Mouse (Mus musculus): ENCODE results near the gene Robo4. TPM values are rescaled to one million over a fixed set of nuclear protein-coding genes. Genes with fewer than 3 reads are reported as not detected.

The Robo4 gene
- polyA plus RNA-seq, 1 experiment, result 25.4 TPM

DNA sequence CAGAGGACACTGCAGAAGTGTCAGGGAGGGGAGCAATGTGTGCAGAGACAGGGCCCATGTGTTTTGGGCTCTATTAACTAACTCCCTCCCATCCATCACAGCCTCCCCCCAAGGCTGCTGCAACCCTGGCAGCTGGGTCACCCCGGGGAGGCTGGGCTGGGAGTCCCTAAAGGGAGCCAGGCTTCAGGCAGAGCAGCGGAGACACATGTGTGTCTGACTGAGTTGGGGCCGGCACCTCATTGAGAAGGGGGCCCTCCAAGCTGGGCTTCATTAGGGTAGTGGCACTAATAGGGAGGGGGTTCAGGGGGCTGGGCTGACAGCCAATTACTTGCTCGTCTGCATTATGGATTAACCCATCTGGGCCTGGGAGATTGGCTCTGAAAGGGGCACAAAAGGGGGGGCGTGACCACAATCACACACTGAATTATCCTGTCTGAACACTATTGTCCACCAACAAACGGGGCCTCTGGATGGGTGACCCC, 52.4 kb downstream of the Robo4 start:
- H3K27me3 ChIP-seq (replicated peaks; ENCODE audit: control insufficient read depth, insufficient read depth, low read length), result no peaks in the 10 kb centered on the region; the same call in none of the 2 replicates
- 0 out of 2 replicates have a peak, but pooled peaks cover 3% of the 10 kb centered on the region for H3K4me1 ChIP-seq (ENCODE audit: control insufficient read depth, insufficient read depth, low read length)
- DNase-seq, result no peak
- H3K27ac ChIP-seq (ENCODE audit: insufficient read depth, low read depth, low read length), result no peak overlapping the region
- no peak overlapping the region for H3K4me3 ChIP-seq (ENCODE audit: insufficient read depth, low read depth, low read length)
- no peak for TF ChIP-seq CTCF (conservative IDR thresholded peaks at IDR 0.05; ENCODE audit: insufficient read depth, insufficient read length, low read depth, low read length)
- no peak for TF ChIP-seq POLR2A (IDR thresholded peaks at IDR 0.05; ENCODE audit: low read depth, low read length)
- no peaks in the 10 kb centered on the region for H3K36me3 ChIP-seq (ENCODE audit: control insufficient read depth, insufficient read depth, low read length)
- WGBS, result 50% methylated on average over 6 of the region's 6 CpGs

- no peak overlapping the region for H3K27ac ChIP-seq (ENCODE audit: insufficient read depth, low read depth, low read length)
- WGBS, result 64% methylated on average over 3 of the region's 3 CpGs
- no peak for TF ChIP-seq CTCF (conservative IDR thresholded peaks at IDR 0.05; ENCODE audit: insufficient read depth, insufficient read length, low read depth, low read length)
- TF ChIP-seq POLR2A (IDR thresholded peaks at IDR 0.05; ENCODE audit: low read depth, low read length), result no peak
- H3K4me1 ChIP-seq (ENCODE audit: control insufficient read depth, insufficient read depth, low read length), result 0 out of 2 replicates have a peak, but pooled peaks cover 3% of the 10 kb centered on the region
- H3K36me3 ChIP-seq (ENCODE audit: control insufficient read depth, insufficient read depth, low read length), result no peaks in the 10 kb centered on the region
- no peak overlapping the region for H3K4me3 ChIP-seq (ENCODE audit: insufficient read depth, low read depth, low read length)
- H3K27me3 ChIP-seq (replicated peaks; ENCODE audit: control insufficient read depth, insufficient read depth, low read length), result no peaks in the 10 kb centered on the region; the same call in none of the 2 replicates
- DNase-seq, result no peak
Measured at GRCm38 (mm10) chr9:37454991-37455390, 53.3 kb downstream of the Robo4 start.

DNA sequence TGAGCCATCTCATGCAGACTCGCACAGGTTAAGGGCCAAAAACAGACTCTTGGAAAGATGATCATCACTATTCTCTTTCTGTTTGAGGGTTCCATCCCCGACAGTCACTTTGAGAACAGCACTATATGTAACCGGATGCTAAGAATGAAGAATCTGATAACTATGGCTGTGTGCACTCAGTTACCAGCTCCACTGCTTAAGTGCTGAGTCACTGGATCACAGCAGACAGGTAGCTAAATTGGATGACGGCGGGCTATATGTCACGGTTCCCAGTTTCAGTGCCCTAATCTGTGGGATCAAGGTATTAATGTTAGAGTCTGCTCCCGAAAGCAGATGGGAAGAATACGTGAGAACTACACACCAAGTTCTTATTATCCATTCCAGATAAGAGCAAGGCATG, 54.2 kb downstream of the Robo4 start:
- no peak overlapping the region for H3K4me3 ChIP-seq (ENCODE audit: insufficient read depth, low read depth, low read length)
- H3K27me3 ChIP-seq (replicated peaks; ENCODE audit: control insufficient read depth, insufficient read depth, low read length), result no peaks in the 10 kb centered on the region; the same call in none of the 2 replicates
- WGBS, result 20% methylated on average over 8 of the region's 8 CpGs
- 0 out of 2 replicates have a peak, but pooled peaks cover 3% of the 10 kb centered on the region for H3K4me1 ChIP-seq (ENCODE audit: control insufficient read depth, insufficient read depth, low read length)
- no peak for DNase-seq
- no peak overlapping the region for H3K27ac ChIP-seq (ENCODE audit: insufficient read depth, low read depth, low read length)
- no peak for TF ChIP-seq POLR2A (IDR thresholded peaks at IDR 0.05; ENCODE audit: low read depth, low read length)
- no peak for TF ChIP-seq CTCF (conservative IDR thresholded peaks at IDR 0.05; ENCODE audit: insufficient read depth, insufficient read length, low read depth, low read length)
- H3K36me3 ChIP-seq (ENCODE audit: control insufficient read depth, insufficient read depth, low read length), result no peaks in the 10 kb centered on the region

DNA sequence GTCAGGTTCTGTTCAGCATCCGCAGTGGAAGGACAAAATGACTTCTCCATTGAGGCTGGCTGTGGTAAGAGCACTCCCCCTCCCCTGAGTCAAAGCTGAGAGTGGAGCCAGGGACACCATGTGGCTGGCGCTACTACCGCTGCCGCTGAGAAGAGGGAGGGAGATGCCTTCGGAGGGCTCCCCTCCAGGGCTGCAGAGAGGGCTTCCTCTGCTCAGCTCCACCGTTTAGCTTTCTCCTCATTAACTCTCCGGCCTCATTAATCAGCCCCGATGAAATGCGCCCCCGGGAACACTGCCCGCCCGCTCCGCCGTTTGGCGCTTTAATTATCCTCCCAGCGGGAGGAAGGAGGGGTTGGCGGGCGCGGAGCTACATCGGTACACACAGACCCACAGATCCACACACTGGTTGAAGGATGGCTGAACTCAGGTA, 54.8 kb downstream of the Robo4 start:
- no peaks in the 10 kb centered on the region; the same call in none of the 2 replicates for H3K27me3 ChIP-seq (replicated peaks; ENCODE audit: control insufficient read depth, insufficient read depth, low read length)
- under 1% methylated on average over 20 of the region's 20 CpGs for WGBS

DNA sequence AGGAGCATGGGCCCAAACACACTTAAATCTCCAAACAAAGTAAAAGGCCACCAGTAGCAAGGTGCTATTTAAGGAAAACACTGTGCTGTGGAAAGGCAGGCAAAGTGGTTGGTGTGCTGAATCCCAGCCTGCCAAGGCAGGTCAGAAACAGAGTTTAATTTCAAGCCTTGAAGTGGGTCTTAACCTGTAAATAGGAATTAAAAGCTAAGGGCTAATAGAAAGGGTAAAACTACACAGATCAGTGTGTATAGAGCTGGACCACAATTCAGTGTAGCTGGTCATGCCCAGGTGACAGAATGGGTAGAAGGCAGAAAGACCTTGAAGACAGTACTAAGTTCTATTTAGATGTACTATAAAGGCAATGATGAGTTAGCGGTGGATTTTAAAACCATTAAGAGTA, 55.5 kb downstream of the Robo4 start:
- 90% methylated on average over 1 of the region's 1 CpGs for WGBS
- H3K27ac ChIP-seq (ENCODE audit: insufficient read depth, low read depth, low read length), result no peak overlapping the region
- peaks cover 1% of the 10 kb centered on the region for H3K27me3 ChIP-seq (replicated peaks; ENCODE audit: control insufficient read depth, insufficient read depth, low read length)
- H3K4me1 ChIP-seq (ENCODE audit: control insufficient read depth, insufficient read depth, low read length), result 0 out of 2 replicates have a peak, but pooled peaks cover 3% of the 10 kb centered on the region
- no peak overlapping the region for H3K4me3 ChIP-seq (ENCODE audit: insufficient read depth, low read depth, low read length)
- DNase-seq, result no peak
- no peaks in the 10 kb centered on the region for H3K36me3 ChIP-seq (ENCODE audit: control insufficient read depth, insufficient read depth, low read length)
- TF ChIP-seq CTCF (conservative IDR thresholded peaks at IDR 0.05; ENCODE audit: insufficient read depth, insufficient read length, low read depth, low read length), result no peak

More for the DNA sequence above, 54.8 kb downstream of the Robo4 start:
- TF ChIP-seq CTCF (conservative IDR thresholded peaks at IDR 0.05; ENCODE audit: insufficient read depth, insufficient read length, low read depth, low read length) (no peak), POLR2A (IDR thresholded peaks at IDR 0.05; ENCODE audit: low read depth, low read length) (no peak)
- no peak for DNase-seq
- Histone ChIP-seq H3K4me3 (ENCODE audit: insufficient read depth, low read depth, low read length) (no peak overlapping the region), H3K4me1 (ENCODE audit: control insufficient read depth, insufficient read depth, low read length) (0 out of 2 replicates have a peak, but pooled peaks cover 3% of the 10 kb centered on the region), H3K36me3 (ENCODE audit: control insufficient read depth, insufficient read depth, low read length) (no peaks in the 10 kb centered on the region), H3K27ac (ENCODE audit: insufficient read depth, low read depth, low read length) (no peak overlapping the region)

GRCm38 (mm10) chr9:37459665-37460042, 58.0 kb downstream of the Robo4 start:
- Histone ChIP-seq H3K4me1 (ENCODE audit: control insufficient read depth, insufficient read depth, low read length) (0 out of 2 replicates have a peak, but pooled peaks cover 3% of the 10 kb centered on the region), H3K4me3 (ENCODE audit: insufficient read depth, low read depth, low read length) (no peak overlapping the region), H3K36me3 (ENCODE audit: control insufficient read depth, insufficient read depth, low read length) (no peaks in the 10 kb centered on the region), H3K27ac (ENCODE audit: insufficient read depth, low read depth, low read length) (no peak overlapping the region), H3K27me3 (replicated peaks; ENCODE audit: control insufficient read depth, insufficient read depth, low read length) (peaks cover 1% of the 10 kb centered on the region)
- no peak for DNase-seq
- no peak for TF ChIP-seq POLR2A (IDR thresholded peaks at IDR 0.05; ENCODE audit: low read depth, low read length)
- WGBS, result 21% methylated on average over 9 of the region's 9 CpGs

DNA sequence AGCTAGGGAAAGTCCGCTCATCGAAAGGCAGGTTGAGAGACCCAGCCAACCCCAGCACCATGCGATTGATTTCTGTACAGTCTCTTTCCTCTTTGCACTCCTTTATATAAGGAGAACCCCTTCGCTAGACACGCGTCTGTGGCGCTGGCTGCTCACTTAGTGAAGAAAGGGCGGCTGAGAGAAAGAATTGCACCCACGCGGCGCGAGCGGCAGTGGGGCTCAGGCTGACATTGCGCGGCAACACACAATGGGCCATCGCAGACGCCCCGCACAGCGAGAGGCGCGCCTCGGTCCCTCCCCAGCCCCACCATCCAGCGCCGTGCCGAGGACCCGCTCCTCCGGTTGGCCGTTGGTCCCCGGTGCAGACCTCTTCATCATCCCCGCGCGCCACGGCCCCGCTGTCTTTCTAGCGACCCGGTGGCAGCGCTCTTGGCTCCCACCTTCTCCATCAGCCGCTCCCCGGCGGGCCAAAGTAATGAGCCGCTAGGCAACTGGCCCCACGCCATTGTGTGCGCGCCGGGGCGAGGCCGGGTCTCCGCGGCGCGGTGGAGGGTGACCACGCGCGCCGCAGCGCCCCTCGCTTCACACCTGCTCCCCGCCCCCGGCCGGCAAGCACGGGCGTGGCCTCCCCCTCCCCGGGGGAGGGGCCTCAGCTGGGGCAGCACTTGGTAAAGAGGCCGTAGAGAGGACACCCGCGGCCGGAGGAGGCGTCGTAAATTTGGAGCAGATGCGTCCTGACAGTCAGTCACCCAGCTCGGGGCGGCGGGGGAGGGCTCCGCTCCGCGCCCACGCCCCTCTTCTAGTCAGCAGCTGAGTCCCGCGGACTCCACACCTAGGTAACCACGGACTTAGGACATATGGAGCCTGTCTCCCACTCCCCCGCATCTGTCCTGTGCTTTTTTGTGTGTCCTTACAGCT, 58.6 kb downstream of the Robo4 start:
- Histone ChIP-seq H3K27me3 (replicated peaks; ENCODE audit: control insufficient read depth, insufficient read depth, low read length) (peaks cover 1% of the 10 kb centered on the region; the same call in 1 of the 2 replicates), H3K27ac (ENCODE audit: insufficient read depth, low read depth, low read length) (no peak overlapping the region), H3K4me1 (ENCODE audit: control insufficient read depth, insufficient read depth, low read length) (0 out of 2 replicates have a peak, but pooled peaks cover 3% of the 10 kb centered on the region), H3K36me3 (ENCODE audit: control insufficient read depth, insufficient read depth, low read length) (no peaks in the 10 kb centered on the region), H3K4me3 (ENCODE audit: insufficient read depth, low read depth, low read length) (peak overlapping the region; percentile 27; the same call in 1 of the 2 replicates)
- no peak for TF ChIP-seq CTCF (conservative IDR thresholded peaks at IDR 0.05; ENCODE audit: insufficient read depth, insufficient read length, low read depth, low read length)
- no peak for TF ChIP-seq POLR2A (IDR thresholded peaks at IDR 0.05; ENCODE audit: low read depth, low read length)
- peak; percentile 29 for DNase-seq
- 1% methylated on average over 81 of the region's 81 CpGs for WGBS

All from kidney, adult 2 months (tissue).